Mouse (Mus musculus) cerebellum, adult 2 months (tissue): ENCODE results near the gene Tspan5. TPM values are rescaled to one million over a fixed set of nuclear protein-coding genes. Genes with fewer than 3 reads are reported as not detected.
A peak's percentile ranks its signal among the peaks of the same experiment; 100 is the strongest.

Experiments
- DNase-seq, 2 experiments: peaks; one replicate each; pipeline ENCODE4 v3.0.0; 2021
- H3K27ac ChIP-seq: fragments of 200-500 bp; 2 replicates; pipeline ENCODE4 v1.5.1; 2012; ENCODE audit warnings: low read length, control low read depth, inconsistent platforms; ENCODE audit not compliant: insufficient read depth
- H3K27me3 ChIP-seq: fragments of 200-500 bp; 2 replicates; pipeline ENCODE4 v1.6.1; 2012; ENCODE audit warnings: inconsistent platforms, mild to moderate bottlenecking, low read length, moderate library complexity; ENCODE audit not compliant: control insufficient read depth, insufficient read depth
- H3K4me1 ChIP-seq: fragments of 200-500 bp; 2 replicates; pipeline ENCODE4 v1.6.1; 2011; ENCODE audit warnings: low read length; ENCODE audit not compliant: control insufficient read depth, insufficient read depth
- H3K4me3 ChIP-seq: fragments of 200-500 bp; replicated peaks from 2 replicates; pipeline ENCODE3; 2011; ENCODE audit warnings: mild to moderate bottlenecking, low read depth, low read length, control low read depth; ENCODE audit not compliant: insufficient read depth
- CTCF ChIP-seq: fragments of 200-500 bp; IDR thresholded peaks from 2 replicates; pipeline ENCODE4 v1.5.1; 2011; ENCODE audit warnings: low read depth, mild to moderate bottlenecking, control low read depth, low read length, moderate library complexity, borderline replicate concordance; ENCODE audit not compliant: insufficient read depth
- POLR2A ChIP-seq: fragments of 200-500 bp; IDR thresholded peaks from 2 replicates; pipeline ENCODE4 v1.6.1; 2011; ENCODE audit warnings: low read length, control low read depth, borderline replicate concordance; ENCODE audit not compliant: insufficient read depth
- WGBS: fragments of 180-500 bp; shearing (Covaris S2); methylation state at CpG from one replicate; pipeline ENCODE4 v1.1.7; 2018; 5-methylcytosine and 5-hydroxymethylcytosine counted together
- polyA plus RNA-seq: library from polyadenylated mRNA; depleted of rRNA; stranded (reverse); fragments of >200 nt; gene quantifications from 2 replicates; pipeline ENCODE4 v1.2.3, GENCODE M21; 2012

Tspan5 gene
- polyA plus RNA-seq, 1 experiment, result 166 TPM

GRCm38 (mm10) chr3:138763941-138764340 lies 21.9 kb downstream of the Tspan5 start:
- H3K4me1 ChIP-seq, result peaks cover 50% of the 10 kb centered on the region
- 70% methylated on average over 9 of the region's 9 CpGs for WGBS

DNA sequence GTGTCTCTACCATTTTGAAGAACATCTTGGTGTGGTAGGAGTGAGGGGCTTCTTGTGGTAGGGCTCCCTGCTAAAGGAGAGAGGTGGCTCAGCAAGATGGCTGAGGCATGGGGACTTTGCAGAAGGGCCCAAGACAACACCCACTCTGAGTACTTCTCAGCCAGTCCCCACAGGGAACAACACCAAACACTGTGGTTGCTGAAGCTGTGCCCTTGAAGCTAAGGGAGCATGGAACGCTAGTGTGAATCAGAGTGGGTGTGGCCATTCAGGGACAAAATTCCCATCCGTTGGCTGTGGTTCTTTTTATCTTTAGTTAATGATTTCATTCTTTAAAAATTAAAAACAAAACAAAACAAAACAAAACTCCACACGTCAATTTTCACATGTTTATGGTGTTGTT lies 22.8 kb downstream of the Tspan5 start:
- WGBS, result 73% methylated on average over 3 of the region's 3 CpGs
- peaks cover 52% of the 10 kb centered on the region for H3K4me1 ChIP-seq
- no peak overlapping the region for H3K27ac ChIP-seq
- H3K27me3 ChIP-seq, result no peaks in the 10 kb centered on the region
- no peak overlapping the region for H3K4me3 ChIP-seq
- no peak for DNase-seq
- no peak for TF ChIP-seq CTCF
- no peak for TF ChIP-seq POLR2A

More at GRCm38 (mm10) chr3:138763941-138764340, 21.9 kb downstream of the Tspan5 start:
- peak in 1 of 2 experiments; percentile 24 for DNase-seq
- Histone ChIP-seq H3K27ac (no peak overlapping the region), H3K27me3 (no peaks in the 10 kb centered on the region), H3K4me3 (no peak overlapping the region)
- TF ChIP-seq CTCF (no peak), POLR2A (no peak)

- Histone ChIP-seq H3K4me1 (peaks cover 58% of the 10 kb centered on the region), H3K4me3 (no peak overlapping the region), H3K27me3 (no peaks in the 10 kb centered on the region), H3K27ac (no peak overlapping the region)
- no peak for DNase-seq
- 65% methylated on average over 8 of the region's 8 CpGs for WGBS
- no peak for TF ChIP-seq POLR2A
- TF ChIP-seq CTCF, result no peak
Measured at GRCm38 (mm10) chr3:138767034-138767433, 25.0 kb downstream of the Tspan5 start.

DNA sequence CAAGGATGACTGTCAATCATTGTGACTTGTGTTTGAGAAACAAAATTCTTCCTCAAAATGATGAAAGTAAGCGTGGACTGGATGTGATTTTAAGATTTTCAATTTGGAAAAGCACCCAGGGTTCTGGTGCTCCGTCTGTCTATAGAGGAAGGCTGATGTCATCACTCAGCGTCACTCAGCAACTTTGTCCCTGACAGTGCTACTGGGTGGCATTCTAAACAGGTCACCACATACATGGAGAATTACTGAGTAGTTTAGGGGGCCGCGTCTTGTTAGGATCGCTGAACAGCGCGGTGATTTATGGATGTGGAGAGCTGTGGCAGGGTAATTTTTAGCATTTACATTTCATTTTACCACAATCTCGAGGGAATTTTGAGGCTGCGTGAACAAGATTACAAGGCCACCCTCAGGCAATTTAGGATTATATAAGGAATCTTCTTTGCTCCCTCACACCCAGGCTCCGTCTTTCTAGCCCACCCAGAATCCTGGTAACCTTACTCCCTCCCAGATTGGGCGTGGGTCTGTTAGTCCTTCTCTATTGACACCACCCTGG lies 26.6 kb downstream of the Tspan5 start:
- no peaks in the 10 kb centered on the region for H3K27me3 ChIP-seq
- 76% methylated on average over 12 of the region's 12 CpGs for WGBS
- H3K4me1 ChIP-seq, result peaks cover 61% of the 10 kb centered on the region
- H3K27ac ChIP-seq, result no peak overlapping the region
- TF ChIP-seq CTCF, result no peak
- TF ChIP-seq POLR2A, result no peak
- peak in 1 of 2 experiments; percentile 30 for DNase-seq
- H3K4me3 ChIP-seq, result no peak overlapping the region

DNA sequence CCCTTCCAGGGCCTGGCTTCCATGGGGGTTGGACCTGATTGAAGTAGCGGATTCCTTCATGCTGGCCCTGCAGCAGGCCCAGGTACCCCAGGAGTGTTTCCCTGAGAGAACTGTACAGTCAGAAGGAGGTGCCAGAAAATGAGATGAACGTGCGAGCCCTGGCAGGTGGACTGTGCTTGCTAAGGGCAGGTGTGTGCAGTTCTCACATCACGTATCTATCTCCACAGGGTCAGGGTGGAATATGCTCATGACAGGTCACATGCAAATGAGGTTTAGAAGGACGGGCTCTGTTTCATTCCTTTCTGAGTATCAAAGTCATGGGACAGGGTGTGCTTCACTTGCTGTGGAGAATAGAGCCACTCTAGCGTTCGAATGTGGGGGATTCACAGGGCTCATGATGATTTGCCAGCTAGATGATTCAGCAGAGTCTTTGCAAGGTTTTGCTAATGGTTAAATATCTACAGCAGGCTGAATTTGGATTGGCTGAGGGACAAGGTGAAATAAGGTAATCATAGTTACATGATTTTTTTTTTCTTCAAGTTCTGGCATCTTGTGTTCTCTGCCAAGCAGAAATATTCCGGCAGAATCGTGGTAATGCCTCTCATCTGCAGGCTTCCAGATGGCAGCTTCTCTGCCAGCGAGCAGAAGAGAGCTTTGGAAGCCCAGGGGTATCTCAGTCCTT lies 28.8 kb downstream of the Tspan5 start:
- peaks cover 64% of the 10 kb centered on the region for H3K4me1 ChIP-seq
- TF ChIP-seq POLR2A, result no peak
- no peak for TF ChIP-seq CTCF
- WGBS, result 10% methylated on average over 10 of the region's 10 CpGs
- H3K4me3 ChIP-seq, result no peak overlapping the region
- DNase-seq, result peak; percentile 50 to 51
- peak overlapping the region; percentile 68 for H3K27ac ChIP-seq
- H3K27me3 ChIP-seq, result no peaks in the 10 kb centered on the region

DNA sequence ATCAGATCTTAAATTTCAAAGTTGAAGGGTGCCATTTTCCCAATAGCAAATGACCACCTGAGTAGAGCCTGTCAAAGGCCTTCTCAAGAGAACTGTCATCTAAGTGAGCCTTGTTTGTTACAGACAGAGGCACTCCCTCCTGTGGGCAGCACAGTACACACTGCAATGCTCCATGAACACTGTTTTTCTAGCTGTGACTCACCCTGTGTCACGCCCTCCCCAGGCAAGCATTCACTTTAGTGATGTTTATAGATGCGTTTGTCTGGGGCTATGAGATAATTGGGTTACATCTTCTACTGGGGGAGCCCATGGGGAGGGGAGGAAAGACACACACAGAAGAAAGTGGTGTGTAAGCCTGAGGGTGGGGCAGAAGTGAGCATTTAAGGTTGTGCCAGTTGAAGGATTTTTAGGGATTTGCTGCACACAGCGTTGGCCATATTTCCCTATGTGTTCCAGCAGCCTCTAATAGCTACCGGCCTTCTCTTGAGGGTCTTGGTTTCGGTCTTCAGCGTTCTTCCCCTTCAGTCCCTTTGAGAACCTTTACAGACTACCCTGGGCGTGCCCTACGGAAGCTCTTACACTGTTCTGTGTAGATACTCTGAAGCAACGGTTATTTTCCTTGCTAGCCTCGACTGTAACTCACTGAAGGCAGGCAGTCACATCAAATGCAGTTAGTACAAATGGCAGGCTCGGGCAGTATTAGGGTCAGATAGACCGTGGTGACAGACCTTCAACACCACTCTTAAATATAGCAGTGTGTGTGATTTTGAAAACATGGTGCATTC lies 29.7 kb downstream of the Tspan5 start:
- H3K4me3 ChIP-seq, result no peak overlapping the region
- TF ChIP-seq CTCF, result no peak
- H3K27me3 ChIP-seq, result no peaks in the 10 kb centered on the region
- no peak for DNase-seq
- peak overlapping the region; percentile 11; the same call in 1 of the 2 replicates for H3K27ac ChIP-seq
- 83% methylated on average over 12 of the region's 12 CpGs for WGBS
- H3K4me1 ChIP-seq, result peaks cover 69% of the 10 kb centered on the region

- H3K27ac ChIP-seq, result peak overlapping the region; percentile 46; the same call in 1 of the 2 replicates
- no peaks in the 10 kb centered on the region for H3K27me3 ChIP-seq
- 28% methylated on average over 9 of the region's 9 CpGs for WGBS
- H3K4me1 ChIP-seq, result peaks cover 67% of the 10 kb centered on the region
- H3K4me3 ChIP-seq, result no peak overlapping the region
- TF ChIP-seq CTCF, result no peak
- peak in 1 of 2 experiments; percentile 66 for DNase-seq
Measured at GRCm38 (mm10) chr3:138773871-138774606, 32.0 kb downstream of the Tspan5 start.

DNA sequence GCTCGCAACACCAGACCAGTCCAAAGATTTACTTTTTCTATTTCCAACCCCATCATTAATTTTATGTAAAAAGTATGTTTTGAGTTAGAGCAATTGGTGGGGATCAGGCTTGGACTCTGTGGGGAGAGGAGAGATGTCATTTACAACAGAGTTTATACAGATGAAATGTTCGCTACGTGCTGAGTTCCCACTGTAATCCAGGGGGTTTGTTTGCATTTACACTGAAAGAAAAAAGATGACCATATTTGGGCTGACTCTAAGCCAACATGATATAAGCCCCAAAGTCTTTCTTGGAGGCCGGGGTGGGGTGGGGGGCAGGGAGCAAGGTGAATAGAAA lies 32.6 kb downstream of the Tspan5 start:
- WGBS, result 34% methylated on average over 4 of the region's 4 CpGs
- no peak for DNase-seq
- TF ChIP-seq POLR2A (no peak), CTCF (no peak)
- Histone ChIP-seq H3K4me3 (no peak overlapping the region), H3K27ac (no peak overlapping the region; the same call in 1 of the 2 replicates), H3K4me1 (peaks cover 72% of the 10 kb centered on the region), H3K27me3 (no peaks in the 10 kb centered on the region)
